Mouse (Mus musculus): Measurements from ENCODE around the gene Neo1. TPM values are rescaled to one million over a fixed set of nuclear protein-coding genes. Genes with fewer than 3 reads are reported as not detected.
A peak's percentile ranks its signal among the peaks of the same experiment; 100 is the strongest.
"Not testable (repeated sequence)": the region's sequence is repeated elsewhere in the genome, so short reads cannot be mapped to it uniquely, and the experiment has no call there.

Neo1 gene
- polyA plus RNA-seq, 1 experiment from 2014 or later: 36.5 TPM

DNA sequence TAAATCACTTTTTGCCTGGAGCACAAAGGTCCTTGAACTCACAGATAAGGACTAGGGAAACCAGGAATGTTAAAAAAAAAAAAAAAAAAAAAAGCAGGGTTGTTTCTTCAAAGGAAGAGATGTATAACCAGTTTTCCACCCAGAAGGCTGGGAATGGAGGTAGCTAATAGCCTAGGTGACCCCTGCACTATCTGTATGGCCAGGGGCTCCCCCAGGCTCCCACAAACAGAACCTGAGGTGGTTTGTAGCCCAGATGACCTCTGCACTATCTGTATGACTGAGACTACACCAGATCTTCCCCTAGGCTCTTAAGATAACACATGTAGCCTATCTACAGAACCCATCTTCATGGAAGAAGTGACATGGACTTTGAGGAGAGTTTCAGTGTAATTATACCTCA lies 5.6 kb upstream of the Neo1 start:
- no peak overlapping the region for H3K27ac ChIP-seq
- H3K27me3 ChIP-seq (ENCODE audit: insufficient read depth, poor library complexity, severe bottlenecking): no peaks in the 10 kb centered on the region
- DNase-seq (ENCODE audit: low spot score): no peak

DNA sequence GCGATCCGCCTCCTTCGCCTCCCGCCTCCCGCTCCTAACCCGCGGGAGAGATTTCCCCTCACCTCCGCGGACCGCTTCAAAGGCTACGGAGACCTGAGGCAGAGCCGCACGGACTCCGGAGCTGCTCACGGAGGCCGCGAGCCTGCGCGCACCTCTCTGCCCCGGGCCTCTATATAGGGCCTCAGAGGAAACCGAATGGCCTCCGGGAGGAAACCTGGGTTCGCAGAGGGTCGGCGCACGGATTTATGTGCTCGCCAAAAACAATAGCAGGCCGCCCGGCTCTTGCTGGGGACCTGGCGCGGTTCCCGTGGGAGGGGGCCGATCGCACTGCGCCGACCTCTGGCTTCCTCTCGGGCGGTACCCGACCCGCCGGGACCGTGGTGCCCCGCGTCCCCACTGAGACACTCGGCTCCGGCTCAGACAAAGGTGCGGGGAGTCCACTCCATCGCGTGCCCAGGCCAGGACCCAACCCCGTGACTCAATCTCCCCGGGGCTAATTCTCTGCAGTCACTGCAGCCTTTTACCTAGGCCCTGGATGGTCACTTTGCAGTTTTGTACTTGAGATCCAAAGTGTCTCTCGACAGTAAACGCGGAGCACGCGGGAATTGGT lies 596 bp upstream of the Neo1 start:
- under 1% methylated on average over 56 of the region's 56 CpGs for WGBS
- H3K27me3 ChIP-seq (ENCODE audit: insufficient read depth, poor library complexity, severe bottlenecking): no peaks in the 10 kb centered on the region
- peaks cover 6% of the 10 kb centered on the region; the same call in 1 of the 2 replicates for H3K36me3 ChIP-seq
- peaks cover 41% of the 10 kb centered on the region for H3K4me1 ChIP-seq (replicated peaks)
- peak overlapping the region; percentile 100 for H3K27ac ChIP-seq
- peak overlapping the region; percentile 97 for H3K4me3 ChIP-seq
- peaks cover 1% of the 10 kb centered on the region; the same call in 1 of the 2 replicates for H3K9me3 ChIP-seq
- no peak for DNase-seq (ENCODE audit: low spot score)

More for the DNA sequence above, 5.6 kb upstream of the Neo1 start:
- Histone ChIP-seq H3K9me3 (no peaks in the 10 kb centered on the region), H3K4me3 (no peak overlapping the region), H3K36me3 (no peaks in the 10 kb centered on the region), H3K4me1 (replicated peaks) (peaks cover 14% of the 10 kb centered on the region; the same call in 1 of the 2 replicates)

DNA sequence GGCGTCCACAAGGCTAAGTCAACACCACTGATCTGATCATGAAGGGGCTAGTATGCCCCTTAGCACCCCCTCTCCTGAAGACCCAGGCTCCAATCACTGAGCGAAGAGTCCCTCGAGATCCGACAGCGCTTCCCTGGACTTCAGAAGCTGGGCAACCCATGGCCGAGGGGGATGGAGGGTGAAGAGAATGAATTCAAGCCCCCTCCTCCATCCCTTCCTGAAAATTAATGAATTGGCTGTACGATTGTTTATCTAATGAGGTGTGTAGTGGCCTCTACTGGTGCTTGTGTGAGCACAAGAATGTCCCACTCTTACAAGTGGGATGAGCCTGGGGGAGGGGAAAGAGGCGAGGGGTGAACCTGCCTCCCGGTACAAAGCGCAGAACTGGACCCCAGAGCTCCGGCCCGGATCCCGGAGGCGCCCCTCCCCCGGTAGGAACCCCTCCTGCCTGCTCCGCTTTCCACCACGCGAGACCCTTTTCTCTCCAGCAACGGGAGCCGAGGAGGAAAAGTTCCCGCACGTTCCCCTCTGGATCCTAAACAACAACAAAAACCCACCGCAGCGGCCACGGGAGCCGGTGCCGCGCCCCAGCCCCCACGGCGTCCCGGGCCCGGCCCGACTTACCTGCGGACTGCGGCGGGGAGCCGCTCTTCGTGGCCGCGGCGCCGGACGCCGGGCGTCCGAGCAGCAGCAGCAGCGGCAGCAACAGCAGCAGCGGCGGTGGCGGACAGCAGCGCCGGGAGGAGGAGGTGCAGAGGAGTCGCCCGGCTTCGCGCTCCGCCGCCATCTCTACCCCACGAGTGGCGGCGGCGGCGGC lies 691 bp downstream of the Neo1 start:
- peaks cover 41% of the 10 kb centered on the region for H3K4me1 ChIP-seq (replicated peaks)
- H3K4me3 ChIP-seq: peak overlapping the region; percentile 97
- DNase-seq (ENCODE audit: low spot score): peak; percentile 73
- H3K9me3 ChIP-seq: peaks cover 3% of the 10 kb centered on the region; the same call in 1 of the 2 replicates
- no peaks in the 10 kb centered on the region for H3K27me3 ChIP-seq (ENCODE audit: insufficient read depth, poor library complexity, severe bottlenecking)
- WGBS: under 1% methylated on average over 63 of the region's 63 CpGs
- H3K27ac ChIP-seq: peak overlapping the region; percentile 100
- peaks cover 9% of the 10 kb centered on the region; the same call in 1 of the 2 replicates for H3K36me3 ChIP-seq

DNA sequence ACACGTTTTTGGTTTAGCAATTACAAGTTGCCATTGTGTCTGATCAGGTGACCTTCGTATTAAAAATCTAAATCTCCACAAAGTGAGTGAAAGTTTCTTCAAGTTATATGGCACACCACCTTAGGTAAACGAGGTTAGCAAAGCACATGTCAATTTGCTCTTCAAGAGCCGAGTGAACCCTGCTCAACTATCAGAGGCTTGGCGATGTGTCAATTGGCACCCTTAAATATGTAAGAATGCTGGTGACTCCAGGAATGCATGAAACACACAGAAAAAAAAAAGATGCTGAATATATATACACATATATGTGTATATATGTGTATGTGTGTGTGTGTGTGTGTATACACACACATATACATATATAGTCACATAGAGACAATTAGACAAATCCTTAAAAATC lies 1.4 kb downstream of the Neo1 start:
- 43% methylated on average over 5 of the region's 5 CpGs for WGBS
- DNase-seq (ENCODE audit: low spot score): no peak
- H3K4me1 ChIP-seq (replicated peaks): peaks cover 41% of the 10 kb centered on the region

DNA sequence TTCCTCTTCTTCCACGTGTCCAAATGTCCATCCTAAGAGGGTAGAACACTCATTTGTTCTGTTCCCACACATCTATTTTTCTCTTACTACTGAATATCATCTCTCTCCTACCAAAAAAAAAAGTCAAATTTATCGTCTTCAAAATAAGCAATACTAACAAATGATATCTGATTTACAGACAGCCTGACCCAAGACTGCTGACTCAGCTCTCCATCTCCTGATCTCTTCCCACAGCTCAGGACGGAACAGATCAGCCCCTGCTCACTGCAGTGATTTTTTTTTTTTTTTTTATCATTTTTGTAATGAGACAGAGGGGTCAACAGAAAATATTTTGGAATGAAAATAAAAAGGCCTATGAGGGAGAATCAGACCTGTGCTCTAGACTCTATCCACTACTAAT lies 2.7 kb downstream of the Neo1 start:
- DNase-seq (ENCODE audit: low spot score): no peak
- H3K36me3 ChIP-seq: peaks cover 16% of the 10 kb centered on the region; the same call in 1 of the 2 replicates

More for the DNA sequence above, 1.4 kb downstream of the Neo1 start:
- Histone ChIP-seq H3K27ac (peak overlapping the region; percentile 100), H3K9me3 (peaks cover 3% of the 10 kb centered on the region; the same call in 1 of the 2 replicates), H3K4me3 (peak overlapping the region; percentile 97), H3K27me3 (ENCODE audit: insufficient read depth, poor library complexity, severe bottlenecking) (no peaks in the 10 kb centered on the region), H3K36me3 (peaks cover 9% of the 10 kb centered on the region; the same call in 1 of the 2 replicates)

DNA sequence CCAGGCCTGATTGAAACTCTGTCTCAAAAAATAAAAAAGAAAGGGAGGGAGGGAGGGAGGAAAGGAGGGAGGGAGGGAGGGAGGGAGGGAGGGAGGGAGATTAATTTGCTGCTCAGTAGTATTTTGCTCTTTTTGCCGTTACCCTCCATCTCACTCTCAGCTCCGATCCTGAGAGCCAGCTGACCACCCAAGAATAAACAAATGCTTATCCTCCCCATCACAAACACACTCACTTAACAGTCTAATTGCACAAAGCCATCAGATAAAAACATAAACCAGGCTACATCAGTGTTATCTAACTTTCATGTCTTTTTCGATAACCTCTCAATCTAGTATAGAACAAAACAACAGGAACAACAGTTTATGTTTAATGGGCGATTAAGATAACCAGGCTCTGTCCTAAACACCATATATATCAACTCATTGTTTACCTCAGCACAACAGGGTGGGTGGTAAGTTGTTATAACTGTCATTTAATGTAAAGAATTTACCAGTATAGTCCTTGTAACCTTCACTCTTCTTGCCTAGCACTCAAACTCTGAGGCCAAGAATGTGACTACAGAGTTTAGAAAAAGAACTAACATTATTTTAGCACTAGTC lies 11.9 kb downstream of the Neo1 start:
- 0 out of 2 replicates have a peak, but pooled peaks cover 4% of the 10 kb centered on the region for H3K9me3 ChIP-seq
- no peaks in the 10 kb centered on the region for H3K27me3 ChIP-seq (ENCODE audit: insufficient read depth, poor library complexity, severe bottlenecking)
- no peaks in the 10 kb centered on the region for H3K4me1 ChIP-seq (replicated peaks)
- no peak for DNase-seq (ENCODE audit: low spot score)
- H3K27ac ChIP-seq: no peak overlapping the region
- peaks cover 3% of the 10 kb centered on the region; the same call in 1 of the 2 replicates for H3K36me3 ChIP-seq
- no peak overlapping the region for H3K4me3 ChIP-seq
- 86% methylated on average over 4 of the region's 4 CpGs for WGBS

More for the DNA sequence above, 2.7 kb downstream of the Neo1 start:
- peaks cover 38% of the 10 kb centered on the region for H3K4me1 ChIP-seq (replicated peaks)
- no peak overlapping the region for H3K27ac ChIP-seq
- H3K9me3 ChIP-seq: peaks cover 9% of the 10 kb centered on the region; the same call in 1 of the 2 replicates
- H3K27me3 ChIP-seq (ENCODE audit: insufficient read depth, poor library complexity, severe bottlenecking): no peaks in the 10 kb centered on the region
- H3K4me3 ChIP-seq: no peak overlapping the region
- 72% methylated on average over 3 of the region's 3 CpGs for WGBS

DNA sequence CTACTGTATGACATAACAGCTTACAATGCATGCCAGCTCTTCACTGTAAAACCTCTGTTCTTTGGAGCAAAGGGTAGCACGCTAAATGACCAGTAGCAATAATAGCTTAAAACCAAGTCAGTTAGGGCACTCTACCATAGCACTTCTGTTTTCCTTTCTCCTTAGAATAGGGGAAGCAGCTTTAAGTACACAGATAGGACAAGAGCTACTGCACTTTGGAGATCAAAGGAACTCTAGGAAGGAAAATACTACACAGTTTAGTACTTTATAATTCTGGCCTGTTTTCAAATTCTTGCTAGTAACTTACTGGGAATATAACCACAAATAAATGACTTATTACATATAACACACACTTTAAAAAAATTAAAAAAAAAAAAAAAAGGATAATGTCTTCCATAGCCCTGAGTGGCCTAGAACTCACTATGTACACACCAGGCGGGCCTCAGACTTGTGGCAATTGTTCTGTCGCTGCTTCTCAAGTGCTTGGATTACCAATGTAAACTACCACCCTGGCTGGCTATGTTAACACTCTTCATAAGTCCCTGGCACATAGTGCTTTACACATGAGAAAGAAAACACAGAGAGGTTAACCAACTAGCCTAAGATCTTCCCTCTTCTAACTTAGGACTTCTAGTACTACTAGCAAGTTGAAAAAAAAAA lies 20.1 kb downstream of the Neo1 start:
- 83% methylated on average over 3 of the region's 3 CpGs for WGBS
- Histone ChIP-seq H3K4me1 (replicated peaks) (no peaks in the 10 kb centered on the region), H3K27me3 (ENCODE audit: insufficient read depth, poor library complexity, severe bottlenecking) (no peaks in the 10 kb centered on the region), H3K27ac (no peak overlapping the region), H3K4me3 (no peak overlapping the region), H3K9me3 (no peaks in the 10 kb centered on the region), H3K36me3 (no peaks in the 10 kb centered on the region)
- DNase-seq (ENCODE audit: low spot score): no peak

DNA sequence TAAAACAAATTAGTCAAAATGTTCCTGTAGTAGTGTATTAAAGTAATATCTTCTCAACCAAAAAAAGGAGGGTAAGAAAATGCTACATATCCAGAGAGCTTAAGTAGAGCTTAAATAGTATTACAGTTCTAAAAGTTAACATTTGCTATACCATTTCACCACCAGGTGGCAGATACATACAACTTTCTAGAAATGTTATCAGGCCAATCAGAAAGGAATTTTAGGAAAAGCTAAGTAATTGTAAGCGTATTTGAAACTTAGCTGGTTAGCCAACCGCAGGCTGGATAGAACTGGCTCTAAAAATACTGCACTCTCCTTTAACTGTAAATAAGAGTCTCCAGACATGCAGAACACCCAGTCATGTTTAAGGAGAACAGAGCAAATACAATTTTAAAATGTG lies 22.9 kb downstream of the Neo1 start:
- H3K9me3 ChIP-seq: no peaks in the 10 kb centered on the region
- WGBS: 34% methylated on average over 2 of the region's 2 CpGs
- no peaks in the 10 kb centered on the region for H3K36me3 ChIP-seq
- H3K27me3 ChIP-seq (ENCODE audit: insufficient read depth, poor library complexity, severe bottlenecking): no peaks in the 10 kb centered on the region
- H3K27ac ChIP-seq: no peak overlapping the region
- DNase-seq (ENCODE audit: low spot score): no peak
- peaks cover 5% of the 10 kb centered on the region; the same call in 1 of the 2 replicates for H3K4me1 ChIP-seq (replicated peaks)
- H3K4me3 ChIP-seq: no peak overlapping the region

DNA sequence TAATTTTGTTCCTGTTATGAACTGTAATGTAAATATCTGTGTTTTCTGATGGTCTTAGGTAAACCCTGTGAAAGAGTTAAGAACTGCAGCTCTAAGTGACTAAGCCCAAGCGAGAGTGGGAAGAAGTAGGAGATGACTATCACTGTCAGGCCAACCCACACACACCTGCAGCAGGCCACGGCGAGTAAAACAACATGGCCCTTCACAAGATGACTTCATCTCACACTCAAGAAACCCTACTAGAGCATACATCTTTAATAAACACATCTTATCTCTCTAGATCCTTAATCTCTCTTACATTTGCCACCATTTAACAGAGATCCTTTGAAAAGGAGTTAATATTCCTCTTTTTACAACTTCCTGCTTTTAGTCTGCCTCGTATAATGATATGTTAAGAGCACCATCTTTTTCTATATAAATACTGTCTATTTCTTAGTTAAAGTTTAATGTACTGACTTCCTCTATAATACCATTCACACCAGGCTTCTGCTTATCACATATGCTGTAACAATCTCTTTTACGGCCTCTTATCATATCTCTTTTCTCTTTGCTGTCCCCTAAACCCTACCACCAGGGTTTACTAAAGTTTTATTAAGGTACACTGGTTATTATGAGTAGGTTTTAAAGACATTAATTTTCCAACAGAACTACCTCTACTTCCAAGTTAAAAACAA lies 46.8 kb downstream of the Neo1 start:
- H3K9me3 ChIP-seq: no peaks in the 10 kb centered on the region
- 91% methylated on average over 5 of the region's 5 CpGs for WGBS
- H3K27ac ChIP-seq: no peak overlapping the region
- peaks cover 16% of the 10 kb centered on the region for H3K36me3 ChIP-seq
- no peaks in the 10 kb centered on the region for H3K4me1 ChIP-seq (replicated peaks)
- no peak overlapping the region for H3K4me3 ChIP-seq
- no peak for DNase-seq (ENCODE audit: low spot score)
- H3K27me3 ChIP-seq (ENCODE audit: insufficient read depth, poor library complexity, severe bottlenecking): no peaks in the 10 kb centered on the region

DNA sequence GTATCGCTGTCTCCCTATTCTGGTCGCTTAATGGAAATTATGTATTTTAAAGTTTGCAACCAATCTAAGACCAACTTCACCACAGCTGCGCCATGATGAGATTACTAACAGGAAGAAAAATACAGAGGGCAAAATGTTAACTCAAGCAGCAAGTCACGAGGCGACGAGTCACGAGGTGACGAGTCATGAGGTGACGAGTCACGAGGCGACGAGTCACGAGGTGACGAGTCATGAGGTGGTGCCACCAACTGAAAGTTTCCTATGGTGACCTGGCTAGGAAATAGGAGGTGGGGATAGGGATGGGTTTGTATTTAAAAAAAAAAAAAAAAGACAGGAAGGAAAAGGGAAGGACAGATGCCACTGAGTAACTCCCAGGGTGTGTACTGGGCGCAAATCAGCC lies 57.2 kb downstream of the Neo1 start:
- H3K4me1 ChIP-seq (replicated peaks): no peaks in the 10 kb centered on the region
- H3K27me3 ChIP-seq (ENCODE audit: insufficient read depth, poor library complexity, severe bottlenecking): no peaks in the 10 kb centered on the region
- H3K27ac ChIP-seq: no peak overlapping the region
- WGBS: 93% methylated on average over 15 of the region's 15 CpGs
- no peak for DNase-seq (ENCODE audit: low spot score)
- peaks cover 40% of the 10 kb centered on the region for H3K36me3 ChIP-seq
- H3K9me3 ChIP-seq: no peaks in the 10 kb centered on the region
- no peak overlapping the region for H3K4me3 ChIP-seq

DNA sequence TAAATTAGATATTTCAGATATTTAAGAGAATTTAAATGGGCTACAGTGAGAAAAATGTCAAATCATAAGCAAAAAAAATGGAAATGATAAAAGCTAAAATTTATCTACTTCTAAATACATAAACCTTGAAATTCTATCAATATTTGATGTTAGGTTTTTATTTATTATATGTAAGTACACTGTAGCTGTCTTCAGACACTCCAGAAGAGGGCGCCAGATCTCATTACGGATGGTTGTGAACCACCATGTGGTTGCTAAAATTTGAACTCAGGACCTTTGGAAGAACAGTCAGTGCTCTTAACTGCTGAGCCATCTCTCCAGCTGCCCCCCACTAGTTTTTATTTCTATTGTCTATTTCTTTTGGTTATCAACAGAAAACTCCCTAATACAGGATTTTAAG lies 65.1 kb downstream of the Neo1 start:
- not testable (repeated sequence) for H3K4me1 ChIP-seq (replicated peaks); H3K27me3 ChIP-seq (ENCODE audit: insufficient read depth, poor library complexity, severe bottlenecking); H3K9me3 ChIP-seq; H3K4me3 ChIP-seq; DNase-seq (ENCODE audit: low spot score); H3K27ac ChIP-seq
- WGBS: 83% methylated on average over 2 of the region's 2 CpGs
- peaks cover 28% of the 10 kb centered on the region for H3K36me3 ChIP-seq

DNA sequence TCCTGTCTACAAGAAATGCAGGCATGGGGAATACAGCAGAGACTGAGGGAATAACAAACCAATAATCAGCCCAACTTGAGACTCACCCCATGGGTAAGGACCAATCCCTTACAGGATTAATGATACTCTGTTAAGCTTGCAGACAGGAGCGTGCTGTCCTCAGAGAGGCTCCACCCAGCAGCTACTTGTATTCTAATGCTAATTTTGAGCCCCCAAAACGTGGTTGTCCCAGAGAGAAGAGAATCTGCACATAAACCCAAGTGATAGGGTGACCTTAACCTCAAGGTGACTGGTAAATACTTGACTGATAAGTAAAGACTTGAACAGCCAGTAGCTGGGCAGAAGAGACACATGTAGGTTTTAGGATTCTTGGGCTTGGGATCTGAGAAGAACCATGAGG lies 68.9 kb downstream of the Neo1 start:
- no peak for DNase-seq (ENCODE audit: low spot score)
- Histone ChIP-seq H3K4me3 (no peak overlapping the region), H3K4me1 (replicated peaks) (no peaks in the 10 kb centered on the region), H3K27ac (no peak overlapping the region), H3K9me3 (no peaks in the 10 kb centered on the region), H3K36me3 (peaks cover 21% of the 10 kb centered on the region), H3K27me3 (ENCODE audit: insufficient read depth, poor library complexity, severe bottlenecking) (no peaks in the 10 kb centered on the region)
- 43% methylated on average over 2 of the region's 2 CpGs for WGBS
